Mouse (Mus musculus) heart, embryonic 11.5 days (tissue): ENCODE results near the gene Slc3a1. TPM values are rescaled to one million over a fixed set of nuclear protein-coding genes. Genes with fewer than 3 reads are reported as not detected.

Experiments used
- ATAC-seq: fragments of 200-750 bp; cut with Nextera tagmentation; replicated peaks from 2 replicates; pipeline ENCODE4 v1.8.0; 2017; ENCODE audit warnings: moderate library complexity; ENCODE audit not compliant: insufficient number of reproducible peaks, low FRiP score, low TSS enrichment
- H3K27ac ChIP-seq: fragments of 300-500 bp; sonication (generic); 2 replicates; pipeline ENCODE4 v1.5.1; 2014; ENCODE audit warnings: mild to moderate bottlenecking, low read depth, low read length
- H3K27me3 ChIP-seq: fragments of 300-500 bp; sonication (generic); 2 replicates; pipeline ENCODE4 v1.6.1; 2014; ENCODE audit warnings: mild to moderate bottlenecking, low read length, mixed read lengths; ENCODE audit not compliant: control insufficient read depth, insufficient read depth
- H3K36me3 ChIP-seq: fragments of 300-500 bp; sonication (generic); 2 replicates; pipeline ENCODE4 v1.6.1; 2014; ENCODE audit warnings: mild to moderate bottlenecking, low read length, moderate library complexity, mixed read lengths; ENCODE audit not compliant: control insufficient read depth, insufficient read depth
- H3K4me1 ChIP-seq: fragments of 300-500 bp; sonication (generic); 2 replicates; pipeline ENCODE4 v1.6.1; 2014; ENCODE audit warnings: low read length; ENCODE audit not compliant: control insufficient read depth, insufficient read depth
- H3K4me2 ChIP-seq: fragments of 300-500 bp; sonication (generic); 2 replicates; pipeline ENCODE4 v1.6.1; 2014; ENCODE audit warnings: mild to moderate bottlenecking, moderate library complexity
- H3K4me3 ChIP-seq: fragments of 300-500 bp; sonication (generic); 2 replicates; pipeline ENCODE4 v1.5.1; 2014; ENCODE audit warnings: low read depth, low read length
- H3K9ac ChIP-seq: fragments of 300-500 bp; sonication (generic); 2 replicates; pipeline ENCODE4 v1.6.1; 2014; ENCODE audit warnings: mild to moderate bottlenecking, low read depth, low read length, moderate library complexity
- H3K9me3 ChIP-seq: fragments of 300-500 bp; sonication (generic); replicated peaks from 2 replicates; pipeline ENCODE4 v1.6.1; 2016; ENCODE audit warnings: low read length; ENCODE audit not compliant: control insufficient read depth
- WGBS: fragments of 180-500 bp; shearing (Covaris S2); extraction: QIAGEN DNeasy Blood & Tissue Kit; methylation state at CpG from one replicate; pipeline ENCODE4 v1.1.7; 2014; ENCODE audit not compliant: insufficient replicate concordance; 5-methylcytosine and 5-hydroxymethylcytosine counted together
- polyA plus RNA-seq: library from polyadenylated mRNA; unstranded; fragments of >200 nt; fragmentation: Nextera tagmentation; extraction: Ambion mirVana; gene quantifications from 2 replicates; pipeline ENCODE4 v1.2.1, GENCODE M21; 2014

The Slc3a1 gene
- polyA plus RNA-seq, 1 experiment from 2014 or later: 0.17 TPM

DNA sequence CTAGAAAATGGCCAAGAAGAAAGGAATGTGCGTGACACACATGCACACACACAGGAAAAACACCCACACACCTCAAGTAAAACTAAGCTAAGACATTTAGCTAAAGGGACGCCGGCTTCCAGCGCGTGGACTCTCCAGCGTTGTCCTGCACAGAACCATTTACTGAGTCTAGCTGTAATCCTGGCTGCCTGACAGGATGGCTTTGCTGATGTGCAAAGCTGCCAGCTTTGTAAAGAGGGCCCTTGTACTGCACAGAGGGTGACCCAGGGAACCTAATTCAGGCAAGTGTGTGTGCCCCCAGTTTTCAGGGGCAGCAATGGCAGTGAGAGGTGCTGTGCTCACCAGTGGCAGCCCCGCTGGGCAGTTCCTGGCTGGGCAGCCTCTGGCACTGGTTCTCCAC is 39.2 kb downstream of the Slc3a1 start:
- Histone ChIP-seq H3K27me3 (no peaks in the 10 kb centered on the region), H3K4me3 (no peak overlapping the region), H3K36me3 (peaks cover 13% of the 10 kb centered on the region), H3K4me2 (no peak overlapping the region), H3K9ac (no peak overlapping the region), H3K27ac (no peak overlapping the region), H3K4me1 (peaks cover under 1% of the 10 kb centered on the region; the same call in 1 of the 2 replicates), H3K9me3 (no peaks in the 10 kb centered on the region)
- no peak for ATAC-seq
- 94% methylated on average over 7 of the region's 7 CpGs for WGBS

DNA sequence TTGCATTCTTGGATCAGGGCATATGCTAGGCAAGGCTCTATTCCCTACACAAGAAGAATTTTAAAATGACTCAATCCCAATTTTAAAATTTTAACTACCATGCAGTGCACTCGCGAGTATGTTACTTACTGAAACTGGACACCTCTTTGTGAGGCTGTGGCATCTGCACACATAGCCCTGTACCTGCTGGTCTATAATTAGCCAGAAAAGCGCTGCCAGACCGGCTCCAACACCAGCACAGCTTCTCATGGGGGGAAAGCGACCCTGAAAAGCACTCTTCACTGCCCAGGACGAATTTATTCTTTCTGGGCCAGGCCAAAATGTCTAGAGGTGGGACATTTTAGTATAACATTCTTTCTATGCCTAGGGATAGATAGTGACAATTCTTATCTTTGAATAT is 42.5 kb downstream of the Slc3a1 start:
- Histone ChIP-seq H3K9me3 (no peaks in the 10 kb centered on the region), H3K4me3 (no peak overlapping the region), H3K4me1 (peaks cover 6% of the 10 kb centered on the region; the same call in 1 of the 2 replicates), H3K4me2 (no peak overlapping the region), H3K27me3 (no peaks in the 10 kb centered on the region), H3K36me3 (peaks cover 7% of the 10 kb centered on the region), H3K9ac (no peak overlapping the region), H3K27ac (no peak overlapping the region)
- no peak for ATAC-seq
- WGBS: 59% methylated on average over 6 of the region's 6 CpGs

DNA sequence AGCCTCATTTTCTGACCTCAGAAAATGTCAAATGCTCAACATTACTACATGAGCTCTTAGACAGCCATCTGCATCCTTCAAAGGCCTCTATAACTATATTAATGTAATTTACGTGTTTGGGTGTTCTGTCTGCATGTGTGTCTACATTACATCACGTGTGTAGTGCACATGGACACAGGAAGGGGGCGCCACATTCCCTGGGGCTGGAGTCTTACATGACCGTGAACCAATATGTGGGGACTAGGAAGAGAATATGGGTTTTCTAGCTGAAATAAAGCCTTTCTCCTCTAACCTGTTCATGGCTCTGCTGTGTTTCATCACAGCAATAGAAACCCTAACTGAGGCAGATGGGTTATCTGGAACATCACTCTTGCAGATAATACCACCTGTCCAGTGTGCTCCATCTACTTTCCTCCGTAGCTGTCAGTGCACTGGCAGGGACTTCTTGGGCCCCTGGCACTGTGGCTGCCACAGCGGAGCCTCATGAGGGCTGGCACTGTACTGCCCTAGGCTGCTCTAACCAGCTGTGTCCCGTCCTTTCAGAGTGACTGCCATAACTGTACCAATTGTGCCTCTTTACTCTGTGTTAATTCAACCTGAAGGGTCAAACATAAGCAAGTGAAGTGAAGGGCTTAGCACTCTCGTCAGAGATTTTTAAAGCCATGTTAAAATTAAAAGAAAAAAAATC is 43.1 kb downstream of the Slc3a1 start:
- Histone ChIP-seq H3K4me2 (no peak overlapping the region), H3K27ac (no peak overlapping the region), H3K9me3 (no peaks in the 10 kb centered on the region), H3K4me3 (no peak overlapping the region), H3K27me3 (no peaks in the 10 kb centered on the region), H3K36me3 (peaks cover 6% of the 10 kb centered on the region), H3K4me1 (peaks cover 6% of the 10 kb centered on the region; the same call in 1 of the 2 replicates), H3K9ac (no peak overlapping the region)
- 92% methylated on average over 8 of the region's 8 CpGs for WGBS
- ATAC-seq: no peak

DNA sequence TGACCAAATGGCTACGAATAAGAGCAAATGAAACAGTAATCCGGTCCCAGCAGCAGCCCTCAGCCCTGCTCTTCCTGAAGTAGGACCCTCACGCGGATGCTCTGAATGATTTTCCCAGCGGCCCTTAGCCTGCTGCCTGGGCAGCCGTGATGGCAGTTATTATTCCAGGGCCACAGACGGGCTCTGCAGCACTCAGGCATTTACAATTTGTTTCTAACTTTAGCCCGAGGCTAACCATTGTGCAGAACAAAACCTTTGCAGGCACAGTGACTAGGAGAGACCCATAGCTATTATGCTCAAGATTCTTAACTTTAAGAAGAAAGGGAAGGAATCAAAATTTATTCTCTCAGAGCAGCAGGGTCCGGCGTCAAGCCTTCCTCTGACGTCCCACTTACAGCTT is 44.2 kb downstream of the Slc3a1 start:
- H3K27ac ChIP-seq: no peak overlapping the region
- peaks cover 6% of the 10 kb centered on the region; the same call in 1 of the 2 replicates for H3K4me1 ChIP-seq
- H3K4me3 ChIP-seq: no peak overlapping the region
- WGBS: 66% methylated on average over 11 of the region's 11 CpGs
- no peak overlapping the region for H3K9ac ChIP-seq
- no peak overlapping the region for H3K4me2 ChIP-seq
- H3K9me3 ChIP-seq: no peaks in the 10 kb centered on the region
- no peak for ATAC-seq
- peaks cover 6% of the 10 kb centered on the region for H3K36me3 ChIP-seq
- no peaks in the 10 kb centered on the region for H3K27me3 ChIP-seq

DNA sequence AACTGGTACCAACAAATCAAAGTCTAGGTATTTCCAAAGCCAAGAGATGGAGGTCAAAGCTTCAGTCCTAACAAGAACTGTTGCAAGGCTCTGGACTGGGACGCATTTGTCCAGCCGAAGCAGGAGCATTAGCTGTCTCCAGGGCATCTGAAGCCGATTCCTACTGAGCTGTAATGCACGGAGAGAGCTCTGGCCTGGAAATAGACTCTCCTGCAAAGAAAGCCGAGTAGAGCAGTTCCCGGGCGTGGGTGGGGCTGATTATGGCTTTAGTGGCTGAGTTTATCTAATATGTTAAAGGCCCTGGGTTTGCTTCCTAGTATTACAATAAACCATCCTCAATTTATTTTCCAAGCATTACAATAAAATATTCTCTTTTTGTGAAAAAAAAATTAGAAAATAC is 45.0 kb downstream of the Slc3a1 start:
- 64% methylated on average over 7 of the region's 7 CpGs for WGBS
- no peak overlapping the region for H3K9ac ChIP-seq
- no peaks in the 10 kb centered on the region for H3K27me3 ChIP-seq
- H3K9me3 ChIP-seq: no peaks in the 10 kb centered on the region
- H3K36me3 ChIP-seq: peaks cover 12% of the 10 kb centered on the region
- no peak overlapping the region for H3K4me3 ChIP-seq
- no peak overlapping the region for H3K27ac ChIP-seq
- peaks cover 6% of the 10 kb centered on the region; the same call in 1 of the 2 replicates for H3K4me1 ChIP-seq
- no peak for ATAC-seq
- H3K4me2 ChIP-seq: no peak overlapping the region

DNA sequence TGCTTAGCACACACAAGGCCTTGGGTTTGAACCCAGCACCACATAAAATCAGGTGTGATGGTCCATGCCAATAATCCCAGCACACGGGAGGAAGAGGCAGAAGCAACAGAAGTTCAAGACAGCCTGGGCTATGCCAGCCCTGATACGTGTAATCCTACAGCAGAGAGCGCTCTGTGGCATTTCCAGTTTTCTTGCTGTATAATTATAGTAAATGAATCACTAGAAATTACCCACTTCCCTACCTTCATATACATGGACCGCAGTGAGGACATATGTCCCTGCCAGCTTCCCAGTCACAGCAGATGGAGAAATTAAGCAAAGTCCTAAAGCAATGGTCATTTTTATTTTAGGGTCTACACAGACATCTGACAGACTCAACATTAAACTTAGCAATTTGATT is 45.9 kb downstream of the Slc3a1 start:
- 88% methylated on average over 4 of the region's 4 CpGs for WGBS

DNA sequence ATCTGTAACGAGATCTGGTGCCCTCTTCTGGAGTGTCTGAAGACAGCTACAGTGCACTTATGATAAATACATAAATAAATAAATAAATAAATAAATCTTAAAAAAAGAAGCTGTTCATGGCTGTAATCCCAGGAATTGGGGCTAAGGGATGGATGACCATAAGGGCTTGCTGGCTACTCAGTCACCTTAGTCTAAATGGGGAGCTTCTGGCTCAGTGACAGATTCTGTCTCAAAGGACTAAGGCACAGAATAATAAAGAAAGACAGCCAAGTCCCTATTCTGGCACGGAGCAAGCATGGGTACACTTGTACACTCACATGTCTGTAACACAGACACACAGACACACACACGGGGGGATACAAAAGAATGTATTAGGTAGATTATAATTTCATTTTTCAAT is 51.1 kb downstream of the Slc3a1 start:
- Histone ChIP-seq H3K4me2 (no peak overlapping the region), H3K36me3 (peaks cover 14% of the 10 kb centered on the region), H3K4me3 (no peak overlapping the region), H3K27me3 (no peaks in the 10 kb centered on the region), H3K4me1 (no peaks in the 10 kb centered on the region), H3K9ac (no peak overlapping the region), H3K9me3 (no peaks in the 10 kb centered on the region), H3K27ac (no peak overlapping the region)
- ATAC-seq: no peak
- WGBS: 89% methylated on average over 3 of the region's 3 CpGs

More for the DNA sequence above, 45.9 kb downstream of the Slc3a1 start:
- Histone ChIP-seq H3K36me3 (peaks cover 18% of the 10 kb centered on the region), H3K27ac (no peak overlapping the region), H3K4me3 (no peak overlapping the region), H3K9ac (no peak overlapping the region), H3K9me3 (no peaks in the 10 kb centered on the region), H3K4me2 (no peak overlapping the region), H3K27me3 (no peaks in the 10 kb centered on the region), H3K4me1 (peaks cover 6% of the 10 kb centered on the region; the same call in 1 of the 2 replicates)
- ATAC-seq: no peak

DNA sequence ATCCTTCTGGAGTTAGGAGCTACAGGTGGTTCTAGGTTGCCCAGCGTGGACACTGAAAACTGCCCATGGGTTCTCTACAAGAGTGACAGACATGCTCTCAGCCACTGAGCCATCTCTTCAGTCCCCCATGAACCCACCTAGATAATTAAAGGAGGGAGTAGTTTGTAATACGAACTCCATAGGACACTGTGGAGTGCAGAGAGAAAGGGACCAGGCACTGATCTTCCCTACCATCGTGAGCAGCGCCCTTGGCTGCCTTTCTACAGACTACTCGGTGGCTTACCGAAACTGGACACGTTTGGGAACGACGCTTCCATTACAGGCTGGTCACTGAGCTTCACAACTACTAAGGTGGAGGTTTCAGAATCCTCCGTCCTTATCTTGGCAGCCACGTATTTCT is 52.6 kb downstream of the Slc3a1 start:
- peaks cover 4% of the 10 kb centered on the region for H3K4me1 ChIP-seq
- 92% methylated on average over 11 of the region's 11 CpGs for WGBS

DNA sequence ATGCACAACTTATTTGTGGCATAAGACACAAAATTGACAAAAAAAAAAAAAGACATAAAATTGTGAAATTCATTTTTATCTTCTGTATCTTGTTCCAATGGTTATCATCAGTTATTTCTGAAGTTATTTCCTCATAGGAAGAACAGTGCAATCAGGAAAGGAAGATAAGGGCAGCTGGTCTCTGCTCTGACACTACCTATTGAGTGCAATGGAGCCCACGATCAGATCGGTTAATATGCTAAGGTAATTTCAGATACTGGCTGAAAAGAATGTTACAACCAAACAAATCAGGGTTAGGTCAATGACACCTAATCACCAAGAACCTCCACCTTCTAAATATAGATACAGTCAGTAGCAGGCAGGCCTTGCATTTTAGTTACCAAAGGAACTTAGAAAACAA is 57.2 kb downstream of the Slc3a1 start:
- no peak overlapping the region for H3K27ac ChIP-seq
- H3K4me1 ChIP-seq: peaks cover 8% of the 10 kb centered on the region
- no peaks in the 10 kb centered on the region for H3K27me3 ChIP-seq
- H3K4me3 ChIP-seq: no peak overlapping the region
- no peaks in the 10 kb centered on the region for H3K36me3 ChIP-seq
- ATAC-seq: no peak
- H3K9me3 ChIP-seq: no peaks in the 10 kb centered on the region
- no peak overlapping the region for H3K4me2 ChIP-seq
- 69% methylated on average over 2 of the region's 2 CpGs for WGBS
- no peak overlapping the region for H3K9ac ChIP-seq

More for the DNA sequence above, 52.6 kb downstream of the Slc3a1 start:
- no peaks in the 10 kb centered on the region for H3K27me3 ChIP-seq
- no peak overlapping the region for H3K9ac ChIP-seq
- H3K9me3 ChIP-seq: no peaks in the 10 kb centered on the region
- H3K4me3 ChIP-seq: no peak overlapping the region
- no peak for ATAC-seq
- no peak overlapping the region for H3K4me2 ChIP-seq
- H3K36me3 ChIP-seq: peaks cover 13% of the 10 kb centered on the region
- H3K27ac ChIP-seq: no peak overlapping the region
